12 mouse cellular contexts compared by ENCODE assay signal in the genomic region with DNA sequence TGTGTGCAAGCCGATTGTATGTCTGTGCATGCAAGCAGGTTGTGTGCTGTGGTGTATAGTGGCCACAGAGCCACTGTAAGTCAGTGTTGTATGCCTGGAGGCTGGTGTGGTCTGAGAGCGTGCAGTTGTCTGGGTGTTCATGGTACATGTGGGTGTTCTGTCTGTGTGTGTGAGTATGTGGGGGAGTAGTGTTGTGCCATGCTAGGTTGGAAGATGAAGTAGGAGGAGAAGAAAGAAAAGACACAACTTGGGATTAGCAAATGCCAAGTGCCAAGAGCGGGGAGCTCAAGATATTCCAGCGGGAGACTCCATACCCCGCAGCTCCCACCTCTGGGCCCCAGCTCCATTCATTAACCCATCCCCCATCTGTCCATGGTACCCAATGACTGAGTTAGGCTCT. TPM values are rescaled to one million over a fixed set of nuclear protein-coding genes. Genes with fewer than 3 reads are reported as not detected.
DNase-seq lines count a peak whose midpoint lies in the region.
"Had no signal": no experiment of that assay in that cellular context is flagged by ENCODE, and none has a peak within 500 bp of the region (broad histone marks: within the 10 kb centered on the region; RNA-seq: fewer than 3 reads in every experiment).

No protein-coding gene starts in this region.

- intact Hi-C loops in left cerebral cortex, postnatal 25 days (cut with DNase I): loop anchor here (2.0 kb wide), 1 partner anchor 96 kb away; no protein-coding TSS in a partner anchor
- intact Hi-C loops in left cerebral cortex, postnatal 10 days (cut with DNase I): no loop called here

- peak; percentile 44 to 55 for DNase-seq in frontal cortex, adult 2 months (ENCODE audit: extremely low spot score in 1 of 2, low spot score in 1 of 2)
- no peak for DNase-seq in frontal cortex, postnatal 14 days (ENCODE audit: low spot score in 2 of 2)
- peak; percentile 35 to 77 for DNase-seq in left cerebral cortex, postnatal 25 days (ENCODE audit: low spot score in 2 of 2)
- DNase-seq in left cerebral cortex, postnatal 10 days (ENCODE audit: extremely low spot score in 1 of 2, low spot score in 2 of 2): no peak
- peak; percentile 66 for DNase-seq in brain, adult 2 months (ENCODE audit: low read depth, low spot score)
- DNase-seq in telencephalon, adult 2 months (ENCODE audit: low read depth, low spot score): peak; percentile 76
- DNase-seq: adrenal gland, postnatal 14 days; cerebellum, adult 18-20 months; cerebellum, adult 9-11 months; cerebellum, postnatal 36 days; gastrocnemius, adult 2 months; gastrocnemius, postnatal 25 days had no signal

RNA-seq across cellular contexts. Expression of a gene that starts 38.5 kb away (rescaled TPM):
- 7.9 and 8.0 TPM in 2 replicates for polyA plus RNA-seq in frontal cortex, adult 2 months (2012; rRNA removed)
- 10 to 100 TPM; 21.7 to 25.8 TPM for total RNA-seq in left cerebral cortex, postnatal 25 days (2021)
- total RNA-seq in left cerebral cortex, postnatal 10 days (2021): 10 to 100 TPM; 23.2 to 28.4 TPM

Comparison
In these comparisons a context has a peak if more than half of its experiments do, and no peak if none do; other contexts are left out.
1. DNase-seq: peak in frontal cortex, adult 2 months (2 of 2), left cerebral cortex, postnatal 25 days (2 of 2), brain, adult 2 months (single experiment) and telencephalon, adult 2 months (single experiment); none in frontal cortex, postnatal 14 days (0 of 2) and left cerebral cortex, postnatal 10 days (0 of 2).